Mouse (Mus musculus) 3T3-L1 (cell line): Measurements from ENCODE around the gene Ccnjl.

ENCODE experiments used
- DNase-seq: peaks from one replicate; pipeline ENCODE4 v3.0.0-alpha.2; 2015; ENCODE audit warnings: low read depth, low spot score

Ccnjl gene

DNA sequence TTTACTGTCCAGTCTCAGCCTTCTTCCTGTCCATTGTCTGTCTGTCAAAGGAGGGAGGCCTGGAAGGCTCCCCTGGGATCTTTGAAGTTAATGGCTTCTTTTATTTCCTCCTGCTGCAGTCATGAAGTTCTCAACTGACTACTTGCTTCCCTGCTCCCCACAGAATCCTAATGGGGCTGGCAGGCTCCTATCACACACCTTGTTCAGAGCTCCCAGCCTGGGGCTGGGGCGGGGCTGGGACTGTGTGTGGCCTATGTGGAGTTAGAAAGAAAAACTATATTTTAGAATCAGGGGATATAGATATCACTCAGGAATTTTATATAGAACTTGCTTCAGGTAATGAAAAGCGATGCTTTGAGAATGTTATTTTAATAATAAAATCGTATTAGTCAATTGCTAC is 8.1 kb upstream of the Ccnjl start:
- DNase-seq = no peak

DNA sequence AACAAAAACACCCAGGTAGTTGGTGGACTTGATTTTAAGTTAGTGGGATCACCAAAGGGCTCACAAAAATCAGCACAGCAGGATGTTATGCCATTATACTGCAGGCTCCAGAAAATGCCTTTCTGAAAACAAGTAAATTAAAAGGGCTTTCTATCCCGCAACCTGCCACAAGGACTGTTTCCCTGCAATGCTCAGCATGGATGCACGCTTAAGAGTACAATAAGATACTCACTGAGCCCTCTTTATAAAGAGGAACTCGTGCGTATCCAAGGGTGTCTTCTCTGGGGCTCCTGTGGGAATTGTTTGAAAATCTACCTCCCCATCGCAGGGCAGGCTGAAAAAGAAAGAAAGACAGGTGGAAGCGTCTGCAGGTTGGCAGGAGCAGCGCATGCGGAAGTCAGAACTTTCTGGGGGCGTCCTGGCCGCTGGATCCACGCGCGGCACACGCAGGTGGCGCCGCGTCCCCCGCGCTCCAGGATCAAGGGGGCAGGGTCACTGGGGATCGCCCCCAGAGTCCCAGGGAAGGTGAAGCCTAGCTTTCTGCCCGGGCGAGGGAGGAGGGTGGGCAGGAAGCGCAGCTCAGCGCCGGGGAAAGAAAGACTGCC is 404 bp upstream of the Ccnjl start:
- DNase-seq = no peak

GRCm38 (mm10) chr11:43530043-43530442 is 1.5 kb downstream of the Ccnjl start:
- no peak for DNase-seq

GRCm38 (mm10) chr11:43531619-43532018 is 3.0 kb downstream of the Ccnjl start:
- no peak for DNase-seq

DNA sequence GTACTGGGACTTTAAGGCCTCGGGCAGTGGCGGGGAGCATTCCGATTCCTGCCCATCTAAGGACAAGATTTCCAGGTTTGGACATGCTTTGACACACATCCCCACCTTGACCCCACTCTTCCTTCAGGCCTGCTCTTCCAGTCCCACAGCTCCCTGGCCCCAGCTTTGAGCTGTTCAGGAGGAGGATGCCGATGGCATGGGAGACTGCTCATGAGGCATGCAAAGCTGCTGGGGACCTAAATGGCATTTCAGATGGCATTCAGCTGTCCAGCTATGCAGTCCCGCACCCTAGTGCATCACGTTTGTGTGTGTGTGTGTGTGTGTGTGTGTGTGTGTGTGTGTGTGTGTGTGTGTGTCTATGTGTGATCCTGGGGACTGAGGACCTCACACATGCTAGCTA is 8.5 kb downstream of the Ccnjl start:
- DNase-seq = no peak

DNA sequence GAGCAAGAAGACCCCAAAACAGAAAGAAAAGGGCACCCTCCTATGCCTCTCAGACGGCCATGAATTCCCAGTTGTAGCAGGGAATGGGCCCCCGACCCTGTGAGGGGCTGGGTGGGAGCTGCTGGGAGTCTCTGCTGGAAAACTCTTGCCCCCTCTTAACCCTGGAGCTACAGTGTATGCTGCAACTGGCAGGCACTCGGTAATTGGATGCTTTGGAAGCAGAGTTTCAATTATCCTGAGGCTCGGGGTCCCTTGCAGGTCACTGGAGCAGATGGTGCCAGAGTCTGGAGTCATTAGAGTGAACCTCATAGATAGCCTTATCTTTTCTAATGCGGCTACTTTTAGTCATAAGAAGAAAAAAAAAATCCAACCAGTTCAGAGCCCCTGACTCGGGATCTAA is 11.3 kb downstream of the Ccnjl start:
- DNase-seq = no peak

DNA sequence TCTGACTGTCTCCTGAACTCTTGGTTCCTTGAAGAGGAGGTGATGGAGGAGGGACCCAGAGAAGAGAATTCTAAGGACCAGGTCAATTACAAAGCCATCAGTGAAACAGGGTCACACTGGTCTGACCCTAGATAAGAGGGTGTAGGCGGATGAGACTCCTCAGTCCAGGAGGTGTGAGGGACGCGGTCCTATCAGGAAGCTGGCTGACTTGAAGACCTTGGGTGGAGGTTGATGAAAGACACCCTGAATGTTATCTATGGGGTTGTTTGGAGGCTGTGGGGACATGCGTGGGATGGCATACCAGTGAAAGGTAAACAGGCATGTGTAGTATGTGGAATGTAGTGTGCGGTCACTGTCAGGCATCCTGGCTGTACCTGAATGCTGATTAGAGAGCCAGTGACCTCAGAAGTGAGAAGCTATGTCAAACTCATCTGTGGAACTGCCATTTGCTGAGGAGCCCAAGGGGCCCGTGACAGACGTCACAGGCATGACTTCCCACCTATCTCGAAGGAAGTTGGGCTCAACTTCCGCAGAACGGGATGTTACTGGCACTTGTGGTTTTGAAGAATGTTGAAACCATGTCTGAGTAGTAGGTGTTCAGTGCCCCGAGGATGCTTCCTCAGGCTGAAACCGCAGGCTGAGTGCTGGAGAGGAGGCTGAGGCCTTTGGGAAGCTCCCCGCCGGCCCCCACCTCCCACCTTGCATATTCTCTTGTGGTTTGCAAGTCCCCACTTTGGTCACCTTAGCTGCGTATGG is 15.3 kb downstream of the Ccnjl start:
- no peak for DNase-seq

DNA sequence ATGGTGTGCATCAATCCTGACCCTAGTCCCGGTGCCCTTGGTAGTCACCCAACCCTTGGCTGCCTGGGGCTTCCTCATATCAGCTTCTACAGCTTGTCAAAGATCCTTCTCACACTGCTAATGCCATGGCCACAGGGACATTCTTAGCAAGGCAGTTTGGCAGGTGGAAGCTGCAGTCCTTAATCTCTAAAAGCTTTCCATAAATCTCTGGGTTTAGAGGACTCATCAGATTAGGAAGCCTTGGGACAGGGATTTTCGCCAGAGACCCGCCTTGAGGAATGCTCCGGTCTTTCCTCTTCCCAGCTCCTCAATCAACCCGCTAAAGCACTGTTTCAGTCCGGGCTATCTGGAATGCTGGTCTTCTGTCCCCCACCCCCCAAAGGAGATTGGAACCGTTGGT is 16.2 kb downstream of the Ccnjl start:
- no peak for DNase-seq

DNA sequence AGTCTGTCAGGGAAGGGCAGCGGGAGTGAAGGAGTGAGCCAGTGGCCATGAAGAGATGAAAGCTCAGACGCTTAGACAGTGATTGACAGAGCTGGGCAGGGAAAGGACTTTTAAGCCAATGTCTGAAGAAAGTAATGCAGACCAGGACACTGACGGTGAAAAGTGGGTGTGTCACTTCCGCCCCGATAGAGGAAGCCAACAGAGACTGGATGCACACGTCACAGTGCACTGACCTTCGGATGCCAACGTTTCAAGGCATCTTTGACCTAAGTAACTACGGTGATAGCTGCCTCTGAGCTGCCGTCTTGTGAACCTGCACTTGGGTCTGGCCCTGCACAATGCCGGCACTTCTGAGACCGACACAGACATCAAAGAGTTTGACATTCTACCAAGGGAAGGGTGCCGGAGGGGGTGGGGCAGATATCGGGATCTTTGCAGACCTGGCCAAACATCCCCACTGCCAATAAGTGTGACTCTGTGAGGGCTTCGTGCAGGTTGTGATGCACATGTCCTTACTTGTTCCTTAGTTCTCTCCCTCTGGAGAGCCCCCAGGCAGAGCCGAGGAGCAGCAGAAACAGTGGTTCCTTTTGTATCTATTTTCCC is 17.4 kb downstream of the Ccnjl start:
- no peak for DNase-seq

DNA sequence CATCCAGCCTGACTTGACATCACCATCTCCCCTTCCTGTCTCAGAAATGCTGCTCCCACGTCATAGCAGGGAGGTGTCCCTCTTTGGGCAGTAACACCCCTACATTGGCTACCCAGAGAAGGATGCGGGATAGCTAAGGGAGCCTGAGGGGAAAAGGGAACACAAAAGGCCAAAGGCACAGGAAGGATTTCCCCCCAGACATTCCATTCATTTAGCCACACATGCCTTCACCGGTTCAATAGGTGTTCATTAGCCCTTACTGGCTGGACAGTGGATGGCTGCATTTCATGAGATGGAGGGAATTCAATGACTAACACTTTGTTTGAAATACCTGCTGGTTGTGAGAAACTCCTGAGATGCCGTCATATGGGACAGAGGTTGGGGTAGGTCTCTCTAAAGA is 18.1 kb downstream of the Ccnjl start:
- no peak for DNase-seq

- no peak for DNase-seq
Observed at GRCm38 (mm10) chr11:43548148-43548547, 19.6 kb downstream of the Ccnjl start.

- no peak for DNase-seq
Observed at GRCm38 (mm10) chr11:43548657-43549435, 20.3 kb downstream of the Ccnjl start.

DNA sequence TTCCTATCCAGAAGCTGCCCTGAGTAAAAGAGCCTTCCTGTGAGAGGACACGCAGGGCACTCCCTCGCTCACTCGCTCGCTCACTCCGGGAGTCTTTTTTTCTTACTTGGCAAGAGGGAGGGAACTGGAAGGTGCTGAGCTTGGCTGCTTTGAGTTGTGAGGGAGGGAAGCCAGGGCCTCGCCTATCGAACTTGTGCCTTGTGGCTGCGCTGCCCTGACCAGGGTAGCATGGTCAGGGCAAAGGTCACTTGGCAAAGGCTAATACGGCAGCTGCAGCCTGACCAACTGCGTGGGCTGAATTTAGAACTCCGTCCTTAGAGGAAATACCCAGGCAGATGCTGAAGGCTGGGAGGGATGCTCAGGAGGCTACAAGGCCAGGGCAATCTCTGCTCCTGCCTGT is 21.1 kb downstream of the Ccnjl start:
- DNase-seq = no peak

DNA sequence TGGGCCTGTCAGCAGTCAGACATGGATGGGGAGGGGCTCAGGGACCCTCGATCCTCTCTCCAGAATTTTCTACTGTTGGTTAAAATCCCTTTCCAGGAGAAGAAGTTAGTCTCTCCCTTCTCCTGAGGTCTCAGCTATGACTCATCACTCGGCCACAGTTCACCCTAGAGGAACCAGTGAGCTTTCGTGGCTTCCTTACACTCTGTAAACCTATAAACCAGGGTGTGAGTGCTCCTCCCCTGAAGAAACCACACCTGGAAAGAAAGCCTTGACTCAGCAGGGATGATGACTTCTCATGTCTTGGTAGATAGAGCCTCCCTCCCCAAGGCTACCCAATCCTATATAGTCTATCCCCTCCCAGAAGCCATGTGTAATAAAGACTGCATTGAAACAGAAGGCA is 23.2 kb downstream of the Ccnjl start:
- peak; percentile 42 for DNase-seq

DNA sequence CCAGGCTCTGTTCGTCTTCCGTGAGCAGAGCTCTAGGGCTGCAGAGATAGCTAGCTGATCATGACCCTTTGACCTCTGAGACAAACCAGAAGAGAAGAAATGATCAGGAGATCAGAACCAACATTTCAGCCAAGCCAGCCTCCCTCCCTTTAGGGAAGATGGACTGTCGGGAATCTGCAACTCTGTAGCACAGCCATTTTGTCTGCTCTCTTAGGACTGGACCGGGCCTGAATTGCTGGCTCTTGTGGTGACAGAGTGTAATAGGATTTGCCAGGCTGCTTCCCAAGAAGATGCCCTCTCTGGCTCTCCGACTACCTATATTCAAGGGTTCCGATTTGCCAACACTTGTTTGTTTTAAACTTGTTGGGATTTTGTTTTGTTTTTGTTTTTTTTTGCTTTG is 24.1 kb downstream of the Ccnjl start:
- peak; percentile 6 for DNase-seq

GRCm38 (mm10) chr11:43556538-43556937 is 28.0 kb downstream of the Ccnjl start:
- DNase-seq = no peak

DNA sequence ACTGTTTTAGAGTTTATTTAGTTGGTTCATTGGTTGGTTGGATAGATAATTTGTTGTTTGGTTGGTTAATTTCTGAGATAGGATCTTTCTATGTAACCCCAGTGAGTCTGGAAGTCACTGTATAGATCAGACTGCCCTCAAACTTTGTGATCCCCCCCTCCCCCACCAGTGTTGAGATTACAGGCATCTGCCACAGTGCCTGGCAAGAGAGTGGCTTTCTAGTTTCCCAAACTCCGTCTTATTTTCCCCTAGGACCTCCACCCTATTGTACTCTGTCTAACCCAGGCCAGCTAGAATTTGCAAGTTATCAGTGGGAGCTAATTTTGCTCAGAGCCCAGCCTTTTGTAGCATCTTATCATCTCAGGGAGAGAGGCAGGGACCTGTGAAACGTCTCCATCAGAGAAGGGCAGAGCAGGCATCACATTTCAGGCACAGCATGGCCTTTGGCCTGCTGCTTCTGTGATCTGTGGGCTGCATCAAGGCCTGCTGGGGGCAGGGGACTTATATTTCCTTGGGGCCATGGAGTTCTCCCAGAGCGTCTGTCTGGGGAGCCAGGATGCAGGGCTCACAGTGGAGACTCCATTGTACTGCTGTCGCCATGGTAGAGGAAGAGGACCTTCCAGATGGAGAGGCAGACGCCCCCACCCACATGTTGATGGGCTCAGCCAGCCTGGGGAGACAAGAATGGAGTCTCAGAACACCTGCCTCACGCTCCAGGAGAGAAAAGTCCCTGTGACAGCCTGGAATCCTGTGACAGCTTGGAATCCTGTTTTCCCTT is 31.1 kb downstream of the Ccnjl start:
- no peak for DNase-seq

GRCm38 (mm10) chr11:43563654-43564244 is 35.2 kb downstream of the Ccnjl start:
- DNase-seq = no peak

GRCm38 (mm10) chr11:43565414-43565813 is 36.8 kb downstream of the Ccnjl start:
- DNase-seq = no peak

- no peak for DNase-seq
Observed at GRCm38 (mm10) chr11:43565852-43566251, 37.3 kb downstream of the Ccnjl start.

- DNase-seq = no peak
Observed at GRCm38 (mm10) chr11:43566696-43567095, 38.1 kb downstream of the Ccnjl start.
